Mouse (Mus musculus) liver, embryonic 14.5 days (tissue): ENCODE results near the gene Tmem208. TPM values are rescaled to one million over a fixed set of nuclear protein-coding genes. Genes with fewer than 3 reads are reported as not detected.
A peak's percentile ranks its signal among the peaks of the same experiment; 100 is the strongest.

Experiments used
- ATAC-seq: fragments of 200-750 bp; cut with Nextera tagmentation; 2 replicates; pipeline ENCODE4 v1.8.0; 2017; ENCODE audit warnings: moderate number of reproducible peaks, mild to moderate bottlenecking, moderate library complexity; ENCODE audit not compliant: insufficient read depth
- DNase-seq, 3 experiments: peaks; one replicate each; pipeline ENCODE4 v3.0.0-alpha.2; 2012 to 2013; ENCODE audit warnings: low read depth in 3 of 3, low spot score in 3 of 3
- H3K27ac ChIP-seq: fragments of 300-500 bp; sonication (generic); 2 replicates; pipeline ENCODE4 v1.5.1; 2014; ENCODE audit warnings: moderate library complexity, mild to moderate bottlenecking, control low read depth, inconsistent platforms
- H3K27me3 ChIP-seq: fragments of 300-500 bp; sonication (generic); 2 replicates; pipeline ENCODE4 v1.6.1; 2014; ENCODE audit warnings: mild to moderate bottlenecking, low read length, moderate library complexity; ENCODE audit not compliant: control insufficient read depth, insufficient read depth
- H3K36me3 ChIP-seq: fragments of 300-500 bp; sonication (generic); replicated peaks from 2 replicates; pipeline ENCODE4 v1.6.1; 2014; ENCODE audit warnings: low read depth; ENCODE audit not compliant: control insufficient read depth, insufficient read depth
- H3K4me1 ChIP-seq, 2 experiments: fragments of 200-500 bp in 1 of 2; fragments of 300-500 bp in 1 of 2; sonication (generic) in 1 of 2; replicated peaks; 2 replicates each; pipeline ENCODE4 v1.6.1; 2012 to 2014; ENCODE audit warnings: antibody characterized with exemption in 1 of 2, inconsistent platforms in 1 of 2, low read length in 1 of 2; ENCODE audit not compliant: control insufficient read depth in 2 of 2, insufficient read depth in 2 of 2
- H3K4me2 ChIP-seq: fragments of 300-500 bp; sonication (generic); 2 replicates; pipeline ENCODE4 v1.6.1; 2014; ENCODE audit warnings: low read depth, mild to moderate bottlenecking, control low read depth, moderate library complexity
- H3K4me3 ChIP-seq, 2 experiments: fragments of 200-500 bp in 1 of 2; fragments of 300-500 bp in 1 of 2; sonication (generic) in 1 of 2; 2 replicates each; pipeline ENCODE4 v1.5.1; 2012 to 2014; ENCODE audit warnings: low read depth in 2 of 2, low read length in 2 of 2, mild to moderate bottlenecking in 2 of 2, control low read depth in 1 of 2, inconsistent platforms in 1 of 2, moderate library complexity in 1 of 2; ENCODE audit not compliant: insufficient read depth in 1 of 2
- H3K9ac ChIP-seq: fragments of 300-500 bp; sonication (generic); replicated peaks from 2 replicates; pipeline ENCODE4 v1.6.1; 2014; ENCODE audit warnings: mild to moderate bottlenecking, control low read depth, moderate library complexity
- H3K9me3 ChIP-seq: fragments of 300-500 bp; sonication (generic); 2 replicates; pipeline ENCODE4 v1.6.1; 2016; ENCODE audit warnings: low read length, mixed read lengths; ENCODE audit not compliant: control insufficient read depth
- CTCF ChIP-seq: IDR thresholded peaks from 2 replicates; pipeline ENCODE4 v1.5.1; 2016; ENCODE audit warnings: antibody characterized with exemption, low read depth, control low read depth
- EP300 ChIP-seq: IDR thresholded peaks from 2 replicates; pipeline ENCODE4 v1.6.1; 2016; ENCODE audit warnings: antibody characterized with exemption, low read depth
- WGBS: fragments of 180-500 bp; shearing (Covaris S2); extraction: QIAGEN DNeasy Blood & Tissue Kit; methylation state at CpG from one replicate; pipeline ENCODE4 v1.1.7; 2014; ENCODE audit not compliant: insufficient replicate concordance; 5-methylcytosine and 5-hydroxymethylcytosine counted together
- polyA plus RNA-seq, 2 experiments: library from polyadenylated mRNA; depleted of rRNA in 1 of 2; stranded (reverse) in 1 of 2; unstranded in 1 of 2; fragments of >200 nt; fragmentation: Nextera tagmentation in 1 of 2; extraction: Ambion mirVana in 1 of 2; gene quantifications; 2 replicates each; pipeline versions ENCODE4 v1.2.1 to v1.2.3; 2012 to 2014

Tmem208 gene
- polyA plus RNA-seq, 2 experiments, result 59.1 to 103 TPM

DNA sequence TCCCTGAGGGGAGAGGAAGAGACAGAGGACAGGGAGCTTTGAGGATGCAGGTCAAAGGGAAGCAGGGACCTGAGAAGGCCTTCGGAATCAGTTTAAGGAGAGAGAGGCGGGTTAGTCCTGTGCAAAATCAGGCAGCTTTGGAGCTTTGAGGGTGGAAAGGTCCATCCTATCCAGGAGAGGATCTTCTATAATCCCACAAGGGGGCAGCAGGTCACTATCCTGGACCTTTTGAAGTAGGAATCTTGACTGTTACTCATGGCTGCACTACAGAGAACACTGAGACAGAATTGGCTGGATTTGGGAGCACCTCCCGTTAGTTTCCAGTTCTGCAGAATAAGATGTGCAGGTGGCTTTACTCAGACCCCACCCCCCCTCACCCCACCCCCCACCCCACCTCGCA lies 33.5 kb downstream of the Tmem208 start:
- TF ChIP-seq CTCF (peak; percentile 35; the same call in 1 of the 2 replicates), EP300 (no peak)
- DNase-seq (no peak), ATAC-seq (no peak)
- Histone ChIP-seq H3K4me3 (no peak overlapping the region), H3K4me1 (peaks cover 0 to 4% of the 10 kb centered on the region in 2 experiments; a peak in 1 of 4 replicates), H3K36me3 (no peaks in the 10 kb centered on the region), H3K4me2 (no peak overlapping the region), H3K27me3 (no peaks in the 10 kb centered on the region), H3K9ac (no peak overlapping the region), H3K9me3 (no peaks in the 10 kb centered on the region), H3K27ac (no peak overlapping the region)
- WGBS, result 53% methylated on average over 4 of the region's 4 CpGs

DNA sequence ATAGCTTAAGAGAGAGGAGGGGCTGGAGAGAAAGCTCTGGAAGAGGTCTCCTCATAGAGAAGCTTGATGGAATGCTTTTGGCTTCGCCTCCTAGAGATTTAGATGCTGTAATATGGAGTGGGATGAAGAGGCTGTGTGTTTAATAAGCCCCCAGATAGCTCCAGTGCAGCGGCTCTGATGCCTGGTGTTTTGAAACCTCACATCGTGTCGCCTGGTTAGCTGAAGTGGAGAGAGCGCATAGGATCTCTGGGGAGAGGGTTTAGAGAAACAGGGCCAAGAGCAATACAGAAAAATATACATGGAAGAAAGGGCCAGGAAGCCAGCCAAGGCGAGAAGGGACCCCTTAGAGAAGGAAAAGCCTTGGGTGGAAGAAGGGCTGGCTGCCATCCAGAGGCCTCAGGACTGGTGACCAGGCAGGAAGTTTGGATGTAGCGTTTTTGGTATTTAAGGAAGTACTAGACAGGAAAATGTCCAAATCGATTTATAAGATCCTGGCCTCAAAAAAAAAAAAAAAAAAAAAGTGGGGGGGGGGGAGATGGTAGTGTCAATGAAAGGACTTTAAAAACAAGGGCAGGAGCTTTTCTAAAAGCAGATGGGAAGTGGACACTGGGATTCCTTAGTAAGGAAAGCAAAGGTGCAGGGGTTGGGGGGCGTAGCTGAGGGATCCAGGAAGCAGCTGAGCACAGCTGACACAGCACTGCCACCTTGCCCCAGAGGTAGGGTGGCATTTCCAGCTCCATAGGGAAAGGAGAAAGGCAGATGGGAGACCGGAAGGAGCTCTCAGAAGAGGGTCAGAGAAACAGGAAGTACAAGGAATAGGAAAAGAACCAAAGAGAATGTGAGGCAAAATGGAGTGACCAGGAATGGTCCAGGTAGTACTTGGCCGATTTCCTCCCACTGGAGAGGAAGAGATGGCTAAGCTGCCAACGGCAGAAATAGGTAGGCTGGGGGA lies 35.9 kb downstream of the Tmem208 start:
- DNase-seq (no peak), ATAC-seq (no peak)
- H3K9ac ChIP-seq, result no peak overlapping the region
- no peak overlapping the region for H3K4me2 ChIP-seq
- no peaks in the 10 kb centered on the region for H3K27me3 ChIP-seq
- H3K36me3 ChIP-seq, result no peaks in the 10 kb centered on the region
- H3K27ac ChIP-seq, result no peak overlapping the region
- no peak overlapping the region for H3K4me3 ChIP-seq
- TF ChIP-seq EP300 (no peak), CTCF (no peak)
- no peaks in the 10 kb centered on the region; a peak in 1 of 4 replicates for H3K4me1 ChIP-seq
- 44% methylated on average over 12 of the region's 12 CpGs for WGBS
- H3K9me3 ChIP-seq, result no peaks in the 10 kb centered on the region

DNA sequence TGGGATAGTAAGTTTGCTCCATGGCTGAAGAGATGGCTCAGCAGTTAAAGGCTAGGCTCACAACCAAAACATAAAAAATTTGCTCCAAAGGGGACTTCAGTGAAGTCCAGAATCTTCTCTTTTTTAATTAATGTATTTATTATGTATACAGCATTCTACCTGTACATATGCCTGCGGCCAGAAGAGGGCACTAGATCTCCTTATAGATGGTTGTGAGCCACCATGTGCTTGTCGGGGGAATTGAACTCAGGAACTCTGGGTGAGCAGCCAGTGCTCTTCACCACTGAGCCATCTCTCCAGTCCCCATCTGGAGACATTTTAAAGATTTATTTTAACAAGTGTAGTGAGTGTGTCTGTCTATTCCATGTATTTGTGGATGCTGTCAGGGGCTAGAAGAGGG lies 41.0 kb downstream of the Tmem208 start:
- no peak for ATAC-seq
- Histone ChIP-seq H3K4me3 (no peak overlapping the region), H3K4me2 (no peak overlapping the region), H3K27me3 (no peaks in the 10 kb centered on the region), H3K36me3 (no peaks in the 10 kb centered on the region), H3K27ac (no peak overlapping the region), H3K4me1 (no peaks in the 10 kb centered on the region; a peak in 1 of 4 replicates), H3K9ac (no peak overlapping the region), H3K9me3 (no peaks in the 10 kb centered on the region)
- DNase-seq, result no peak
- WGBS, result 42% methylated on average over 2 of the region's 2 CpGs
- no peak for TF ChIP-seq EP300
- peak; percentile 57 for TF ChIP-seq CTCF

DNA sequence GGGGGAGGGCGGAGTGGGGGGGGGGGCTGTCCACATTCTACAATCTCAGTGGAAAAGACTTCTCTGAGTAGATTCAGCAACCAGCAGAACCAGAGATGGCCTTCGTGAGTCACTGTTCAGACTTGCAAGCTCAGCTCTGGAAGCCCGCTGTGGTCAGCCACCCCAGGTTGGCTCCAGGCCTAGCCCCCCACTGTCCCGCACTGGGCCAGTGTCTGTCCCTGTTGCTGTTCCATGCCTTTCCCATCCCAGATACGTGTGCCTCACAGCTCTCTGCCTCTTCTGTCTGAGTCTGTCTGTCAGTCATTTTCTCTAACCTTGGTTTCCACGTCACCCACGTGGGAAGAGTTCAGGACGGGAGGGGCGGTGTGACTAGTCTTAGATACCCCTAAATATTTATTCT lies 46.3 kb downstream of the Tmem208 start:
- no peaks in the 10 kb centered on the region for H3K27me3 ChIP-seq
- H3K36me3 ChIP-seq, result no peaks in the 10 kb centered on the region
- no peaks in the 10 kb centered on the region for H3K4me1 ChIP-seq
- DNase-seq, result no peak
- no peak overlapping the region for H3K27ac ChIP-seq
- TF ChIP-seq EP300, result no peak
- TF ChIP-seq CTCF, result no peak
- no peak overlapping the region for H3K4me3 ChIP-seq
- 68% methylated on average over 9 of the region's 9 CpGs for WGBS
- no peaks in the 10 kb centered on the region for H3K9me3 ChIP-seq
- no peak overlapping the region for H3K4me2 ChIP-seq
- H3K9ac ChIP-seq, result no peak overlapping the region
- no peak for ATAC-seq

DNA sequence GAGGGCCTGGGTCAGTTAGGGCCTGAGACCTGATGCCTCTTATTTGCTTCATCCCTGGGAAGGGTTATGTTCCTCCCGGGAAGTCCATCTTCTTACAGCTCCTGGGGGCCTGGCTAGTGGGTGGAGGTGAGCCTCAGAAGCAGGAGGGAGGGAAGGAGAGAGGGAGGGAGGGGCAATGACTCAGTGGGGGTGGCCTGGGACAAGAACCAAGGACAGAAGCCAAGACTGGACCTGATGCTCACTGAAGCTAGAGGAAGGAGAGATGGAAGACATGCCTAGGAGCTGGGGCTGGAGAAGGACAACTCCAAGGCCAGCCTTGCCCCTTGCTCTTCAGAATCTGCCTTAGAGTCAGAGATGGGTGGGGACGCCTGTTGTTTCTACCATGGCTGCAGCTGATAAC lies 46.9 kb downstream of the Tmem208 start, which contains the start of gene Plekhg4:
Gene Plekhg4 (plus strand): TSS at position 243 of the 400 bp plus-strand sequence.
- H3K36me3 ChIP-seq, result no peaks in the 10 kb centered on the region
- DNase-seq (no peak), ATAC-seq (no peak)
- 40% methylated on average over 2 of the region's 2 CpGs for WGBS
- no peaks in the 10 kb centered on the region for H3K9me3 ChIP-seq
- no peak within 1 kb of the TSS for H3K4me2 ChIP-seq
- H3K27ac ChIP-seq, result no peak within 1 kb of the TSS
- H3K9ac ChIP-seq, result no peak within 1 kb of the TSS
- H3K27me3 ChIP-seq, result no peaks in the 10 kb centered on the region
- no peak for TF ChIP-seq EP300
- TF ChIP-seq CTCF, result no peak
- no peaks in the 10 kb centered on the region for H3K4me1 ChIP-seq
- no peak within 1 kb of the TSS for H3K4me3 ChIP-seq
